Mouse (Mus musculus): ENCODE results near the gene Rnf212b. TPM values are rescaled to one million over a fixed set of nuclear protein-coding genes. Genes with fewer than 3 reads are reported as not detected.

Rnf212b gene
- total and polyA plus RNA-seq, 2 experiments from 2014 or later: 0.15 TPM; not detected in 1

- H3K4me3 ChIP-seq (ENCODE audit: low read depth, low read length): no peak overlapping the region
- H3K27me3 ChIP-seq (ENCODE audit: control insufficient read depth, insufficient read depth, low read length): no peaks in the 10 kb centered on the region
- no peak overlapping the region for H3K27ac ChIP-seq (ENCODE audit: low read depth)
- no peak overlapping the region for H3K9ac ChIP-seq (replicated peaks; ENCODE audit: low read depth, low read length)
- H3K36me3 ChIP-seq (replicated peaks; ENCODE audit: control insufficient read depth, insufficient read depth, low read length): no peaks in the 10 kb centered on the region
- ATAC-seq (ENCODE audit: insufficient read depth, low read depth): no peak
- no peaks in the 10 kb centered on the region for H3K9me3 ChIP-seq (replicated peaks; ENCODE audit: control insufficient read depth, low read length)
- no peaks in the 10 kb centered on the region for H3K4me1 ChIP-seq (ENCODE audit: control insufficient read depth, insufficient read depth)
- WGBS: 62% methylated on average over 4 of the region's 4 CpGs
- TF ChIP-seq CTCF (IDR thresholded peaks at IDR 0.05; ENCODE audit: low read depth) (peak; percentile 18; the same call in 1 of the 2 replicates), EP300 (IDR thresholded peaks at IDR 0.05; ENCODE audit: low read depth) (no peak)
- H3K4me2 ChIP-seq (ENCODE audit: low read depth, low read length): no peak overlapping the region
- no peak for DNase-seq (ENCODE audit: low spot score)
These were observed 26.7 kb upstream of the Rnf212b start for GRCm38 (mm10) chr14:54787226-54787625.

- TF ChIP-seq EP300 (IDR thresholded peaks at IDR 0.05; ENCODE audit: low read depth) (no peak), CTCF (IDR thresholded peaks at IDR 0.05; ENCODE audit: low read depth) (no peak)
- Histone ChIP-seq H3K9ac (replicated peaks; ENCODE audit: low read depth, low read length) (no peak overlapping the region), H3K4me3 (ENCODE audit: low read depth, low read length) (no peak overlapping the region), H3K27me3 (ENCODE audit: control insufficient read depth, insufficient read depth, low read length) (no peaks in the 10 kb centered on the region), H3K27ac (ENCODE audit: low read depth) (no peak overlapping the region), H3K36me3 (replicated peaks; ENCODE audit: control insufficient read depth, insufficient read depth, low read length) (no peaks in the 10 kb centered on the region), H3K4me1 (ENCODE audit: control insufficient read depth, insufficient read depth) (no peaks in the 10 kb centered on the region), H3K4me2 (ENCODE audit: low read depth, low read length) (no peak overlapping the region), H3K9me3 (replicated peaks; ENCODE audit: control insufficient read depth, low read length) (no peaks in the 10 kb centered on the region)
- 91% methylated on average over 5 of the region's 5 CpGs for WGBS
- no peak for DNase-seq (ENCODE audit: low spot score)
- no peak for ATAC-seq (ENCODE audit: insufficient read depth, low read depth)
These were observed 25.7 kb upstream of the Rnf212b start for GRCm38 (mm10) chr14:54788231-54788630.

- no peak overlapping the region for H3K4me3 ChIP-seq (ENCODE audit: low read depth, low read length)
- TF ChIP-seq EP300 (IDR thresholded peaks at IDR 0.05; ENCODE audit: low read depth) (no peak), CTCF (IDR thresholded peaks at IDR 0.05; ENCODE audit: low read depth) (no peak)
- no peak overlapping the region for H3K27ac ChIP-seq (ENCODE audit: low read depth)
- H3K9me3 ChIP-seq (replicated peaks; ENCODE audit: control insufficient read depth, low read length): no peaks in the 10 kb centered on the region
- no peaks in the 10 kb centered on the region for H3K36me3 ChIP-seq (replicated peaks; ENCODE audit: control insufficient read depth, insufficient read depth, low read length)
- H3K27me3 ChIP-seq (ENCODE audit: control insufficient read depth, insufficient read depth, low read length): no peaks in the 10 kb centered on the region
- DNase-seq (ENCODE audit: low spot score): no peak
- WGBS: 83% methylated on average over 6 of the region's 6 CpGs
- no peak for ATAC-seq (ENCODE audit: insufficient read depth, low read depth)
- H3K9ac ChIP-seq (replicated peaks; ENCODE audit: low read depth, low read length): no peak overlapping the region
- H3K4me1 ChIP-seq (ENCODE audit: control insufficient read depth, insufficient read depth): no peaks in the 10 kb centered on the region
- no peak overlapping the region for H3K4me2 ChIP-seq (ENCODE audit: low read depth, low read length)
These were observed 21.8 kb upstream of the Rnf212b start for GRCm38 (mm10) chr14:54792166-54792565.

- ATAC-seq (ENCODE audit: insufficient read depth, low read depth) (no peak), DNase-seq (ENCODE audit: low spot score) (no peak)
- no peak for TF ChIP-seq CTCF (IDR thresholded peaks at IDR 0.05; ENCODE audit: low read depth)
- Histone ChIP-seq H3K27ac (ENCODE audit: low read depth) (no peak overlapping the region), H3K9ac (replicated peaks; ENCODE audit: low read depth, low read length) (no peak overlapping the region), H3K27me3 (ENCODE audit: control insufficient read depth, insufficient read depth, low read length) (no peaks in the 10 kb centered on the region), H3K4me3 (ENCODE audit: low read depth, low read length) (no peak overlapping the region), H3K4me1 (ENCODE audit: control insufficient read depth, insufficient read depth) (no peaks in the 10 kb centered on the region), H3K9me3 (replicated peaks; ENCODE audit: control insufficient read depth, low read length) (no peaks in the 10 kb centered on the region), H3K36me3 (replicated peaks; ENCODE audit: control insufficient read depth, insufficient read depth, low read length) (no peaks in the 10 kb centered on the region), H3K4me2 (ENCODE audit: low read depth, low read length) (no peak overlapping the region)
- 35% methylated on average over 1 of the region's 1 CpGs for WGBS
These were observed 20.6 kb upstream of the Rnf212b start for GRCm38 (mm10) chr14:54793351-54793750.

- DNase-seq (ENCODE audit: low spot score): no peak
- Histone ChIP-seq H3K9me3 (replicated peaks; ENCODE audit: control insufficient read depth, low read length) (no peaks in the 10 kb centered on the region), H3K36me3 (replicated peaks; ENCODE audit: control insufficient read depth, insufficient read depth, low read length) (no peaks in the 10 kb centered on the region), H3K9ac (replicated peaks; ENCODE audit: low read depth, low read length) (no peak overlapping the region), H3K4me3 (ENCODE audit: low read depth, low read length) (no peak overlapping the region), H3K4me2 (ENCODE audit: low read depth, low read length) (no peak overlapping the region), H3K27me3 (ENCODE audit: control insufficient read depth, insufficient read depth, low read length) (no peaks in the 10 kb centered on the region), H3K4me1 (ENCODE audit: control insufficient read depth, insufficient read depth) (no peaks in the 10 kb centered on the region), H3K27ac (ENCODE audit: low read depth) (no peak overlapping the region)
- no peak for ATAC-seq (ENCODE audit: insufficient read depth, low read depth)
- 65% methylated on average over 8 of the region's 8 CpGs for WGBS
- TF ChIP-seq EP300 (IDR thresholded peaks at IDR 0.05; ENCODE audit: low read depth) (no peak), CTCF (IDR thresholded peaks at IDR 0.05; ENCODE audit: low read depth) (no peak)
These were observed 19.8 kb upstream of the Rnf212b start for GRCm38 (mm10) chr14:54793894-54794830.
